Mouse (Mus musculus): ENCODE measurements at regions not wholly inside any gene's neighbourhood (a gene's known extent, or its start where the extent isn't known, plus 50 kb on each side); places are given as distances from the start of the nearest gene placed in this dataset.

GRCm38 (mm10) chr15:51320366-51320894 is 2564.3 kb upstream of the Gm7489 start:
- H3K36me3 ChIP-seq (ENCODE audit: control insufficient read depth, insufficient read depth, low read length) = no peaks in the 10 kb centered on the region
- 88% methylated on average over 10 of the region's 10 CpGs for WGBS
- H3K4me1 ChIP-seq (replicated peaks; ENCODE audit: control insufficient read depth, insufficient read depth, low read length) = no peaks in the 10 kb centered on the region
- no peaks in the 10 kb centered on the region for H3K27me3 ChIP-seq (ENCODE audit: control insufficient read depth, insufficient read depth, low read length)
- H3K4me3 ChIP-seq (ENCODE audit: control insufficient read depth, insufficient read depth, low read length) = no peak overlapping the region
- DNase-seq = no peak
- no peak for TF ChIP-seq CTCF (IDR thresholded peaks at IDR 0.05; ENCODE audit: borderline replicate concordance, control insufficient read depth, extremely low read depth, insufficient read depth, low read length, poor library complexity)
- no peak for TF ChIP-seq POLR2A (IDR thresholded peaks at IDR 0.05; ENCODE audit: control insufficient read depth, extremely low read depth, insufficient read depth, low read length, poor library complexity)
- H3K27ac ChIP-seq (ENCODE audit: control insufficient read depth, insufficient read depth, low read length) = no peak overlapping the region

- 93% methylated on average over 5 of the region's 5 CpGs for WGBS
Measured at GRCm38 (mm10) chr15:51323284-51323683, 2561.4 kb upstream of the Gm7489 start.

GRCm38 (mm10) chr15:51324211-51324610 is 2560.5 kb upstream of the Gm7489 start:
- DNase-seq = no peak
- 91% methylated on average over 5 of the region's 5 CpGs for WGBS
- H3K4me1 ChIP-seq (replicated peaks; ENCODE audit: control insufficient read depth, insufficient read depth, low read length) = no peaks in the 10 kb centered on the region
- H3K27me3 ChIP-seq (ENCODE audit: control insufficient read depth, insufficient read depth, low read length) = no peaks in the 10 kb centered on the region
- H3K36me3 ChIP-seq (ENCODE audit: control insufficient read depth, insufficient read depth, low read length) = no peaks in the 10 kb centered on the region
- TF ChIP-seq CTCF (IDR thresholded peaks at IDR 0.05; ENCODE audit: borderline replicate concordance, control insufficient read depth, extremely low read depth, insufficient read depth, low read length, poor library complexity) (no peak), POLR2A (IDR thresholded peaks at IDR 0.05; ENCODE audit: control insufficient read depth, extremely low read depth, insufficient read depth, low read length, poor library complexity) (no peak)
- H3K27ac ChIP-seq (ENCODE audit: control insufficient read depth, insufficient read depth, low read length) = no peak overlapping the region
- no peak overlapping the region for H3K4me3 ChIP-seq (ENCODE audit: control insufficient read depth, insufficient read depth, low read length)

More at GRCm38 (mm10) chr15:51323284-51323683, 2561.4 kb upstream of the Gm7489 start:
- H3K4me1 ChIP-seq (replicated peaks; ENCODE audit: control insufficient read depth, insufficient read depth, low read length) = no peaks in the 10 kb centered on the region
- no peaks in the 10 kb centered on the region for H3K36me3 ChIP-seq (ENCODE audit: control insufficient read depth, insufficient read depth, low read length)
- no peaks in the 10 kb centered on the region for H3K27me3 ChIP-seq (ENCODE audit: control insufficient read depth, insufficient read depth, low read length)
- TF ChIP-seq CTCF (IDR thresholded peaks at IDR 0.05; ENCODE audit: borderline replicate concordance, control insufficient read depth, extremely low read depth, insufficient read depth, low read length, poor library complexity) (no peak), POLR2A (IDR thresholded peaks at IDR 0.05; ENCODE audit: control insufficient read depth, extremely low read depth, insufficient read depth, low read length, poor library complexity) (no peak)
- no peak overlapping the region for H3K4me3 ChIP-seq (ENCODE audit: control insufficient read depth, insufficient read depth, low read length)
- H3K27ac ChIP-seq (ENCODE audit: control insufficient read depth, insufficient read depth, low read length) = no peak overlapping the region
- no peak for DNase-seq

GRCm38 (mm10) chr15:51327702-51328101 is 2557.0 kb upstream of the Gm7489 start:
- H3K36me3 ChIP-seq (ENCODE audit: control insufficient read depth, insufficient read depth, low read length) = no peaks in the 10 kb centered on the region
- H3K4me3 ChIP-seq (ENCODE audit: control insufficient read depth, insufficient read depth, low read length) = no peak overlapping the region
- H3K4me1 ChIP-seq (replicated peaks; ENCODE audit: control insufficient read depth, insufficient read depth, low read length) = no peaks in the 10 kb centered on the region
- WGBS = 93% methylated on average over 5 of the region's 5 CpGs
- DNase-seq = no peak
- TF ChIP-seq POLR2A (IDR thresholded peaks at IDR 0.05; ENCODE audit: control insufficient read depth, extremely low read depth, insufficient read depth, low read length, poor library complexity) (no peak), CTCF (IDR thresholded peaks at IDR 0.05; ENCODE audit: borderline replicate concordance, control insufficient read depth, extremely low read depth, insufficient read depth, low read length, poor library complexity) (no peak)
- H3K27ac ChIP-seq (ENCODE audit: control insufficient read depth, insufficient read depth, low read length) = no peak overlapping the region
- no peaks in the 10 kb centered on the region for H3K27me3 ChIP-seq (ENCODE audit: control insufficient read depth, insufficient read depth, low read length)

GRCm38 (mm10) chr15:51336441-51336840 is 2548.3 kb upstream of the Gm7489 start:
- Histone ChIP-seq H3K36me3 (ENCODE audit: control insufficient read depth, insufficient read depth, low read length) (no peaks in the 10 kb centered on the region), H3K4me1 (replicated peaks; ENCODE audit: control insufficient read depth, insufficient read depth, low read length) (no peaks in the 10 kb centered on the region), H3K27ac (ENCODE audit: control insufficient read depth, insufficient read depth, low read length) (no peak overlapping the region), H3K4me3 (ENCODE audit: control insufficient read depth, insufficient read depth, low read length) (no peak overlapping the region), H3K27me3 (ENCODE audit: control insufficient read depth, insufficient read depth, low read length) (no peaks in the 10 kb centered on the region)
- TF ChIP-seq POLR2A (IDR thresholded peaks at IDR 0.05; ENCODE audit: control insufficient read depth, extremely low read depth, insufficient read depth, low read length, poor library complexity) = no peak
- no peak for TF ChIP-seq CTCF (IDR thresholded peaks at IDR 0.05; ENCODE audit: borderline replicate concordance, control insufficient read depth, extremely low read depth, insufficient read depth, low read length, poor library complexity)
- 84% methylated on average over 1 of the region's 1 CpGs for WGBS
- DNase-seq = no peak

- Histone ChIP-seq H3K4me1 (replicated peaks; ENCODE audit: control insufficient read depth, insufficient read depth, low read length) (no peaks in the 10 kb centered on the region), H3K36me3 (ENCODE audit: control insufficient read depth, insufficient read depth, low read length) (no peaks in the 10 kb centered on the region), H3K27ac (ENCODE audit: control insufficient read depth, insufficient read depth, low read length) (no peak overlapping the region), H3K4me3 (ENCODE audit: control insufficient read depth, insufficient read depth, low read length) (no peak overlapping the region), H3K27me3 (ENCODE audit: control insufficient read depth, insufficient read depth, low read length) (no peaks in the 10 kb centered on the region)
- WGBS = 73% methylated on average over 4 of the region's 4 CpGs
- no peak for DNase-seq
- no peak for TF ChIP-seq CTCF (IDR thresholded peaks at IDR 0.05; ENCODE audit: borderline replicate concordance, control insufficient read depth, extremely low read depth, insufficient read depth, low read length, poor library complexity)
- TF ChIP-seq POLR2A (IDR thresholded peaks at IDR 0.05; ENCODE audit: control insufficient read depth, extremely low read depth, insufficient read depth, low read length, poor library complexity) = no peak
Measured at GRCm38 (mm10) chr15:51346301-51346700, 2538.4 kb upstream of the Gm7489 start.

- TF ChIP-seq POLR2A (IDR thresholded peaks at IDR 0.05; ENCODE audit: control insufficient read depth, extremely low read depth, insufficient read depth, low read length, poor library complexity) (no peak), CTCF (IDR thresholded peaks at IDR 0.05; ENCODE audit: borderline replicate concordance, control insufficient read depth, extremely low read depth, insufficient read depth, low read length, poor library complexity) (no peak)
- Histone ChIP-seq H3K27me3 (ENCODE audit: control insufficient read depth, insufficient read depth, low read length) (no peaks in the 10 kb centered on the region), H3K4me3 (ENCODE audit: control insufficient read depth, insufficient read depth, low read length) (no peak overlapping the region), H3K4me1 (replicated peaks; ENCODE audit: control insufficient read depth, insufficient read depth, low read length) (no peaks in the 10 kb centered on the region), H3K27ac (ENCODE audit: control insufficient read depth, insufficient read depth, low read length) (no peak overlapping the region), H3K36me3 (ENCODE audit: control insufficient read depth, insufficient read depth, low read length) (no peaks in the 10 kb centered on the region)
- no peak for DNase-seq
- 69% methylated on average over 7 of the region's 7 CpGs for WGBS
Measured at GRCm38 (mm10) chr15:51363391-51363790, 2521.3 kb upstream of the Gm7489 start.

All from thymus, adult 2 months (tissue).